Mouse (Mus musculus): ENCODE measurements around the gene Flt1.

Gene Flt1

GRCm38 (mm10) chr5:147725831-147726700 lies at the start of gene Flt1:
Flt1 (minus strand) TSS chr5:147726011.
- DNase-seq (ENCODE audit: low spot score): peak; percentile 15

GRCm38 (mm10) chr5:147775222-147775621 lies 49.4 kb upstream of the Flt1 start:
- no peak for DNase-seq (ENCODE audit: low spot score)

- DNase-seq (ENCODE audit: low spot score): no peak
Observed at GRCm38 (mm10) chr5:147769918-147770317, 44.1 kb upstream of the Flt1 start.

- no peak for DNase-seq (ENCODE audit: low spot score)
Observed at GRCm38 (mm10) chr5:147764061-147764460, 38.2 kb upstream of the Flt1 start.

GRCm38 (mm10) chr5:147761984-147762383 lies 36.2 kb upstream of the Flt1 start:
- DNase-seq (ENCODE audit: low spot score): no peak

- no peak for DNase-seq (ENCODE audit: low spot score)
Observed at GRCm38 (mm10) chr5:147761275-147761674, 35.5 kb upstream of the Flt1 start.

DNA sequence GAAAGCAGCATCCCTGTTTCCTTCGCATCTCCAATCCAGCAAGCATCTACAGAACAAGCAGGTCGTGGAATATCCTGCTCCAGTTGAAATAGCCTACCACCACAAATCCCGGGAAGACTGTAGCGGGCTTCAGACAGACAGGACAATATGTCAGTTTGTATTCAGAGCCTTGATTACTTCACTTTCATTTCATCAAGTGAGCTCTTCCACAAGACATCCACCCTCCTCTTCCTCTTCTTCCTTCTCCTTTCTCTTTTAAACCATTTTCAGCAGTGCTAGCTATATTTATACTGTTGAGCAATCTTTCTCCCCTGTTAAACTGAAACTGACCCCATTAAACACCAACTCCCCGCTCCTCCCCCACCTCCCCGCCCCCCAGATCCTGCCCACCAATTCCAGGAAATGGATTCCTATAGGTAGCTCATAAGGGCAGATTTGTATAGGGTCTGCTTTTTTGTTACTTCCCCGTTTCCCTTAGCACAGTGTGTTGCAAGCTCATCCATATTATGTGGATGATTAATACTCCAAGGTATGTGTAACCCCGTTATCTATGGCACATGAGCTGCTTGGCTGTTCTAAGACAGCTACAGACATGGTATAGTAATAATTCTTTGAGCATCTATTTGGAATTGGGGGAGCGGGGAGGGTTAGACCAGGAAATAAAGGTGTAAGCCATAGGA lies 33.0 kb upstream of the Flt1 start:
- DNase-seq (ENCODE audit: low spot score): no peak

- peak; percentile 13 for DNase-seq (ENCODE audit: low spot score)
Observed at GRCm38 (mm10) chr5:147757832-147758587, 32.2 kb upstream of the Flt1 start.

GRCm38 (mm10) chr5:147752914-147753341 lies 27.1 kb upstream of the Flt1 start:
- DNase-seq (ENCODE audit: low spot score): no peak

DNA sequence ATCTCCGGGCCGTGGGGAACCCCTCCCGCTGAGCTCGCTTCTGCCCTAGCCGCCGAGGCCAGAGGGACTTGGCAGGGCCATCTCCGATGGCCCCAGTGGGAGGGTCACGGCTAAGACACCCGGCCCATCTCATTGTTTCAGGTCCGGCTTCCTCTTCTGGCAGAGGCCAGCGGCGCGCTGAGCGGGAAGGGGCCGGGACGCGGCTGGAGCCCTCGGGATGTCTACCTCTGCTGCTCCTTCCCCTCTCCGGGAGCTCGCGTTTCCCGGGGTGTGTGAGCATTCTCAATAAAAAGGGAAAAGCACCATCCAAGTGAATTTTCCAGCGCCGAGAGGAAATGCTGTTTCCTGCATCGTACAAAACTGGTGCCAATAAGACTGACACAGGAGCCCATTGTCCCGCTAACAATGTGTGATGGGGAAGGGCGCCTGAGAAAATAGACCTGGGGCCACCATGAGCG lies 25.9 kb upstream of the Flt1 start:
- DNase-seq (ENCODE audit: low spot score): peak; percentile 24

- no peak for DNase-seq (ENCODE audit: low spot score)
Observed at GRCm38 (mm10) chr5:147749972-147750371, 24.2 kb upstream of the Flt1 start.

DNA sequence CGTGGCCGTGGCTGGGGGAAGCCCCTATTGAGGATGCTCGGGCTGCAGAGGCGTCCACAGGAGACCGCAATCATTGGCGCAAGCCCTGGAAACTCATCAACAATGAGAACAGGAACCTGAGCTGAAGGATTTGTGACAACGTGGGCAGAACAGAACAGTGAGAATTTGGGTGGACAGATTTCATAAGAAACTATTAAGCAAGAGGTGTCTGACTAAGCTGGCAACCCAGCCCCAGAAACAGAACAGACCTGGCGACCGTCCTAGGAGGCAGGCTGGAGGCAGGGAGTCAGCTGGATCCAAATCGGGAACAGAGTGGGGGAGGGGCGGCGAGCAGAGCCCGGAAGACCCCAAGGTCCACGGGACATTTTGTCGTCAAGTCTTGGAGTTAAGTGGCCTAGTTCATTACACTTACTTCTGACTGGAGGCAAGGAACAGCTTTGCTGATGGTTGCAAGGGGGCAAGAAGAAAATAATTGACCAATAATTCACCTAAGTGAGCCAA lies 22.3 kb upstream of the Flt1 start:
- DNase-seq (ENCODE audit: low spot score): peak; percentile 42

- no peak for DNase-seq (ENCODE audit: low spot score)
Observed at GRCm38 (mm10) chr5:147744900-147745653, 19.3 kb upstream of the Flt1 start.

- DNase-seq (ENCODE audit: low spot score): no peak
Observed at GRCm38 (mm10) chr5:147742468-147743111, 16.8 kb upstream of the Flt1 start.

DNA sequence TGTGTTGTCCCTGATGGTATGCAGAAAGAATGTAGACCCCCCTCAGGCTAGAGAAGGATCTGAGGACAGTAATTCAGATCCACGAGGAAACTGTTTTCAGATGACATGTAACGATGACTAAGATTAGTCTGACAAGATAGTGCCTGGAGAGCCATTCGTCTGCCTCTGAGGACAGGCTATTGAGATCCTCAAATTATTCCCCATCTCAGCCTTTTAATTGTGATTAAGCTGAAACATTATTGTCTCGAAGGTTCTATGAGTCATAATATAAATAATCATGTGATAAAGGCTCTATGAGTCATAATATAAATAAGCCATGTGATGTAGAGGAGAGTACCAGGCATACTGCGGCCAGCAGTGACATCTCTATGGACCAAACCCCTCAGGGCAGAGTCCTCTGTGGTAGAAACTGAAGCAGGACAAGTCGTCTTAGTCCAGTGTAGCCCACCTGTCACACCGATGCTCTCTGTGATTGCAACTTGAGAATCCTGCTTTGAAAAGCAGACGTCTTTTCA lies 11.0 kb upstream of the Flt1 start:
- DNase-seq (ENCODE audit: low spot score): no peak

DNA sequence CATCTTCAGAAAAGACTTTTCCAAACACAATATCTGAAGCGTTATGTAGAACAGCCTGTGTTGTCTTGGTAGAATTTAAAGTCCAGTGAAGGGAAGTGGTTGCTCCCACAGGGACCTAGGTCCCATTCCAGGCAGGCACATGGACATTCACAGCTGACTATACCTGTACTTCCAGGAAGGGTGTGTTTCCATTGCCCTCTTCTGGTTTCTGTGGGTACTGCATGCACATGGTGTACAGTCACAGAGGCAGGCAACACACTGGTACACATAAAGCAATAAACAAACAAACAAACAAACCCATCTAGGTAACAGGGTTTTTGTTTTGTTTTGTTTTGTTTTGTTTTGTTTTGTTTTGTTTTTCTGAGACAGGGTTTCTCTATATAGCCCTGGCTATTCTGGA lies 7.9 kb upstream of the Flt1 start:
- no peak for DNase-seq (ENCODE audit: low spot score)

DNA sequence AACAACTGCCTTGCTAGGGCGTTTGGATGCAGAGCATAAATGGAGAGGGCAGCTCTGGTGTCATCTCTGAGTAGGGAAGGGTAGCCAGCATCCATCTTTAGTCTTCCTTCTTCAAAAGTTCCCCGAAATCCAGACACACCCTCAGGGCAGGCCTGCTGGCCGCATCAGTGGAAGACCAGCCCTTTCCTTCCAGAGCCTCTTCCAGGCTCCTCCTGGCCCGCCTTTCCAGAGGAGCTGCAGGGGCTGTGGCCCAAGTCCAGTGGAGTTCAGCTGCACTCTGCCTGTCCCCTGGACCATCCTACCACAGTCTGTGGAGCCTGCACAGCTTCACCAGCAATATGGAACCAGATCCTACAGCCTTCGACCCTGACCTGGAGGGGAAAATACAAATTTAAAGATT lies 7.1 kb upstream of the Flt1 start:
- DNase-seq (ENCODE audit: low spot score): no peak

GRCm38 (mm10) chr5:147727481-147727880 lies 1.7 kb upstream of the Flt1 start:
- DNase-seq (ENCODE audit: low spot score): no peak

DNA sequence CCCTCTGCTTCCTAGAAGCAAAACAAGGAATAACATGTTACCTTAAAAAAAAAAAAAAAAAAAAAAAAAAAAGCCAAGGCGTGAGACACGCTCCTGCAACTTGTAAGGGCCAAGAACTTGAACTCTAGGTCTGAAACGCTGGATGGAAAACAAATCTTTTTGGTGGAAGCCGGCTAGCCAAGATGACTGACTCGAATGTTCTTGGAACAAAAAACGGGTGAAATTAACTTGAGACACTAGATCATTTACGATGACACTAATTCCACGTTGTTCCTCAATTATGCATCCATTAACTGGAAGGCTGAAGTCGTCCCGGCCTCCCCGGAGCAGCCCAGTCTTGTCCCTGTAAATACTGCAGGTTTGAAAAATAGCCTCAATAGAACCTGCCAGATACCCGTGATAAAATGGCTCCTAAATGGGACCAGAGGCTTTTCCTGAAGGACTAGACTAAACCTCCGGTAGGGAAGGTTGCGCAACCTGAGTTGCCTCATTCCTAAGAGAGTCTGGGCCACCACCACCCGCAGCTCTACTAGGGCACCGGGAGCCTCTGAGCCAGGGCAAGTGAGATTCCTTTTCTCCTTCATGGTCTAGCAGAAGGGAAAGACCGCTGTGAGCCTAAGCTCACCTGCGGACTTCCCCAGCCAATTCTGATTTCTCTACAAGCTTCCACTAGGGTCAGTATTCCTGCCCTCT lies 1.0 kb upstream of the Flt1 start:
- no peak for DNase-seq (ENCODE audit: low spot score)

Data from ovary, postnatal 36 days (tissue).